Mouse (Mus musculus) cerebellum, adult 2 months (tissue): Measurements from ENCODE around the gene Gstp3. TPM values are rescaled to one million over a fixed set of nuclear protein-coding genes. Genes with fewer than 3 reads are reported as not detected.

Experiments used
- DNase-seq, 2 experiments: peaks; one replicate each; pipeline ENCODE4 v3.0.0; 2021
- H3K27ac ChIP-seq: fragments of 200-500 bp; 2 replicates; pipeline ENCODE4 v1.5.1; 2012; ENCODE audit warnings: low read length, control low read depth, inconsistent platforms; ENCODE audit not compliant: insufficient read depth
- H3K27me3 ChIP-seq: fragments of 200-500 bp; 2 replicates; pipeline ENCODE4 v1.6.1; 2012; ENCODE audit warnings: inconsistent platforms, mild to moderate bottlenecking, low read length, moderate library complexity; ENCODE audit not compliant: control insufficient read depth, insufficient read depth
- H3K4me1 ChIP-seq: fragments of 200-500 bp; 2 replicates; pipeline ENCODE4 v1.6.1; 2011; ENCODE audit warnings: low read length; ENCODE audit not compliant: control insufficient read depth, insufficient read depth
- H3K4me3 ChIP-seq: fragments of 200-500 bp; replicated peaks from 2 replicates; pipeline ENCODE3; 2011; ENCODE audit warnings: mild to moderate bottlenecking, low read depth, low read length, control low read depth; ENCODE audit not compliant: insufficient read depth
- CTCF ChIP-seq: fragments of 200-500 bp; IDR thresholded peaks from 2 replicates; pipeline ENCODE4 v1.5.1; 2011; ENCODE audit warnings: low read depth, mild to moderate bottlenecking, control low read depth, low read length, moderate library complexity, borderline replicate concordance; ENCODE audit not compliant: insufficient read depth
- POLR2A ChIP-seq: fragments of 200-500 bp; IDR thresholded peaks from 2 replicates; pipeline ENCODE4 v1.6.1; 2011; ENCODE audit warnings: low read length, control low read depth, borderline replicate concordance; ENCODE audit not compliant: insufficient read depth
- WGBS: fragments of 180-500 bp; shearing (Covaris S2); methylation state at CpG from one replicate; pipeline ENCODE4 v1.1.7; 2018; 5-methylcytosine and 5-hydroxymethylcytosine counted together
- polyA plus RNA-seq: library from polyadenylated mRNA; depleted of rRNA; stranded (reverse); fragments of >200 nt; gene quantifications from 2 replicates; pipeline ENCODE4 v1.2.3, GENCODE M21; 2012

The Gstp3 gene
- polyA plus RNA-seq, 1 experiment = not detected

DNA sequence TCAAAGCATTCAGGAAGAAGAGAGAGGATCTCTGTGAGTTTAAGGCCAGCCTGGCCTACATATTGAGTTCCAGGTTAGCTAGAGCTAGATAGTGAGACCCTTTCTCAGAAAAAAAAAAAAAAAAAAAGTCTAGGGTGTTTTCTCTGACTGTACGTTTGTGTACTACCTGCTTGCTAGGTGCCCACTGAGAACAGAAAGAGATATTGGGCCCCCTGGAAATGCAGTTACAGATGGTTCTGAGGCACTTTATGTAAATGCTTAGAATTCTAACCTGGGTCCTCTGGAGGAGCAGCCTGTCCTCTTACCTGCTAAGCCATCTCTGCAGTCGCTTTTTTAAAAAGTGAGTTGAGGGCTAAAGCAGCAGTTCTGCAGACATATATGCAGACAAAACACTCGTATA, 36.4 kb upstream of the Gstp3 start:
- no peak for TF ChIP-seq POLR2A
- TF ChIP-seq CTCF = no peak
- Histone ChIP-seq H3K27me3 (no peaks in the 10 kb centered on the region), H3K27ac (no peak overlapping the region), H3K4me1 (peaks cover 8% of the 10 kb centered on the region; the same call in 1 of the 2 replicates), H3K4me3 (no peak overlapping the region)
- DNase-seq = no peak
- 83% methylated on average over 3 of the region's 3 CpGs for WGBS

DNA sequence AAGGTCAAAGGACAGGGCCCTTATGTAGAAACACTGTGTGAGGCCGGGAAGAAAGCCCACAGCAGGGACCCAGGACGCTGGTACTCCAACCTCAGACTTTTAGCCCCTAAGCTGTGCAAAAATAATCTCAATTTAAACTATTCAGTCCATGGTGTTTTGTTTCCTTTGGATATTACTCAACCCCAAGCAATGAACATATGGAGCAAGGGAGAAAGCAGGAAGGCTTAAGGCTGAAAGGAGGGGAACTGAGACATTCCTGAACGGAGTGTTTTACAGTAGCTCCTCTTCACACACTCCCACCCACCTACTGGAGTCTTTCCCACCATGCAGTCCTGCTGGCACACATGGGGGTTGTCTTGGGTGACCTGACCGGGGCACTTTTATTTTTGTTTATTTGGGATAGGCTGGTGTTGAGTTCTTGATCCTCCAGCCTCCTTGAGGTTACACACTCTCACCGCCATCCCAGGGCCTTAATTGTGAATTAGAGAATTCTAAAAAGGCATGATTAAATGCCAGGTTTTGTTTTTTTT, 35.5 kb upstream of the Gstp3 start:
- H3K4me1 ChIP-seq = peaks cover 8% of the 10 kb centered on the region; the same call in 1 of the 2 replicates
- 77% methylated on average over 5 of the region's 5 CpGs for WGBS
- no peak for DNase-seq
- H3K4me3 ChIP-seq = no peak overlapping the region
- H3K27me3 ChIP-seq = no peaks in the 10 kb centered on the region
- TF ChIP-seq CTCF (no peak), POLR2A (no peak)
- H3K27ac ChIP-seq = no peak overlapping the region

DNA sequence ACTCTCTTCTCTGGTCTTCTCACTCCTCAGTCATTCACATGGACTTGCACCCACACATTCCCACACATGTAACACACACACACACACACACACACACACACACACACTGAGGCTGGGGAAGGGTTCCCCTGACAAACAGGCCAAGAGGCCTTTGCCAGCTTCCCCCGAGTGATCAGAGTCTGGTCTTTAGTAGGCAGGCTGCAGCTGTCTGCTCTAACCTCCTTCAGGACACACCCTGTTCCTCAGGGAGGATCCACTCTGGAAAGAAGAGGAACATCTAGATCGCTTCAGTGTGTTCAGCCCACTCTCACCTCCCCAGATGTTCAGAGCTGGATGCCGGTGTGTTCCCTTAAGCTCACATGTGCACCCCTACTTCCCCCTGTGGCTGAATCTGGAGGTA, 35.0 kb upstream of the Gstp3 start:
- Histone ChIP-seq H3K4me1 (peaks cover 5% of the 10 kb centered on the region; the same call in 1 of the 2 replicates), H3K27me3 (no peaks in the 10 kb centered on the region), H3K4me3 (no peak overlapping the region), H3K27ac (no peak overlapping the region)
- DNase-seq = no peak
- 75% methylated on average over 3 of the region's 3 CpGs for WGBS
- TF ChIP-seq POLR2A = no peak
- TF ChIP-seq CTCF = no peak

DNA sequence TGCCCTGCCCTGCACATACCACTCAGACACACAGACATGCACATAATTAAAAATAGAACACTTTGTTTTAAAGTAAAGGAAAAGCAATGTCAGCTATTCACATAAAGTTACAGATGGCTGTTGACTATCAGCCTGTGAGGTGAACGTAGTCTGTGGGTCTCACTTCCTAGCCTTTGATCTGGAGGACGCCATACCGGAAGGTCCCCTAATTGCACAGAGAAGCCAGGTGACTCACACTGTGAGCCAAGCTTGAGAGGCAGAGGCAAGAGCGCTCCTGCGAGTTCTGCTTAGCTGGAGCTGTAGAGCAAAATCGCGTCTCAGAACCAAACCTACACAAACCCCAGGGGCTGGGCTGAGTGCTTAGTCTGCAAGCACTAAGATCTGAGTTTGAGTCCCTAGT, 34.4 kb upstream of the Gstp3 start:
- WGBS = 82% methylated on average over 7 of the region's 7 CpGs
- Histone ChIP-seq H3K4me3 (no peak overlapping the region), H3K4me1 (peaks cover 3% of the 10 kb centered on the region; the same call in 1 of the 2 replicates), H3K27me3 (no peaks in the 10 kb centered on the region), H3K27ac (no peak overlapping the region)
- TF ChIP-seq POLR2A = no peak
- TF ChIP-seq CTCF = no peak
- DNase-seq = no peak

DNA sequence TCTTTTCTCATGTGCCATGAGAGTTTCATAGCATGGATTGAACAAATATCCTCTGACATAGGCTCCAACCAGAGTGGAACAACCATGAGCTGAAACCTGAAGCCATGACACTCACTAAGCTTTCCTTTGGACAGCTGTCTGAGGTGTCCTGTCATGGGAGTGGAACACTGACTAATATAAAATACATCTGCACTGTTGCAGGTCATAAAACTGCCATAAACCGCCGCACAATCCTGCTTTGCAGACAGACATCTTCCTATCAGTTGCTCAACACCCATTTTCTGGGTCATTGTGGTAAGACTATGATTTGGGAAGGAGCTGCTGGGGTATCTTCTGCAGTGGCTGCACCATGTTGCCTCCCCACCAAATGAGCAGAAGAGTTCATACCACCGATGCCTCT, 33.4 kb upstream of the Gstp3 start:
- H3K27ac ChIP-seq = no peak overlapping the region
- TF ChIP-seq POLR2A = no peak
- TF ChIP-seq CTCF = no peak
- H3K4me3 ChIP-seq = no peak overlapping the region
- no peaks in the 10 kb centered on the region for H3K27me3 ChIP-seq
- 89% methylated on average over 3 of the region's 3 CpGs for WGBS
- no peaks in the 10 kb centered on the region for H3K4me1 ChIP-seq
- no peak for DNase-seq

DNA sequence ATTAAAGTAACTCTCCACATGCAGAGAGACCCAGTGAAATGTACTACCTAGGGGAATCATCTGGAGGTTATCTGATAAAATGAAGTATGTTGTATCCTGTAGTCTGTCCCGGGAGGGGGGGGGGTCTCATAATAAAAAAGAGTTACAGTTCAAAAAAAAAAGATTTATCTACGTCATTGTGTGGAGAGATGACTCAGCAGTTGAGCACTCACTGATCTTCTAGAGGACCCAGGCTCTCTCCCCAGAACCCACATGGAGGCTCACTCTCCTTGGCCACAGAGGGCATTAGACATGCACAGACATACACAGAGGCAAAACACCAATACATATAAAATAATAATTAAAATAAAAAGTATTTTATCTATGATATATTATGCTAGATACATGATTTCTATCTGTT, 32.0 kb upstream of the Gstp3 start:
- DNase-seq = no peak
- Histone ChIP-seq H3K4me1 (no peaks in the 10 kb centered on the region), H3K4me3 (no peak overlapping the region), H3K27ac (no peak overlapping the region), H3K27me3 (no peaks in the 10 kb centered on the region)
- TF ChIP-seq POLR2A (no peak), CTCF (no peak)
- WGBS = 71% methylated on average over 2 of the region's 2 CpGs

DNA sequence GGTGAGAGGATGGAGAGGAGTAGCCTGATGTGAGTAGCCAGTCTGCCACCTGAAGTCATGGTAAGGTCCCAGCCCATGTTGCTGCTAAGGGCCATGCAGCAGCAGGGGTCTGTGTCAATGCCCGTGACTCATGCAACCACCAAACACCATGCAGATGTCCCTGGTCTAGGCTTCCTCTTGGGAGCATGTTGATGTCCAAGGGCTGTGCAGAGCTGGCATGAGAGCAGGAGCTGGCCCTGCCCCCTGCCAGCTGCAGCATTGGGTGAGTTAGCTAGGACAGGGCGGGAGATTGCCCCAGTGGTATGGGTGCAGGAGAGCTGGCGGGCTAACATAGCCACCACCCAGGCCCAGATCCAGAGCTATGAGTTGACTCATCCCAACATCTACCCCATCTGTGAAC, 31.1 kb upstream of the Gstp3 start:
- Histone ChIP-seq H3K27ac (no peak overlapping the region), H3K4me3 (no peak overlapping the region), H3K4me1 (no peaks in the 10 kb centered on the region), H3K27me3 (no peaks in the 10 kb centered on the region)
- 83% methylated on average over 3 of the region's 3 CpGs for WGBS
- TF ChIP-seq CTCF (no peak), POLR2A (no peak)
- DNase-seq = no peak

DNA sequence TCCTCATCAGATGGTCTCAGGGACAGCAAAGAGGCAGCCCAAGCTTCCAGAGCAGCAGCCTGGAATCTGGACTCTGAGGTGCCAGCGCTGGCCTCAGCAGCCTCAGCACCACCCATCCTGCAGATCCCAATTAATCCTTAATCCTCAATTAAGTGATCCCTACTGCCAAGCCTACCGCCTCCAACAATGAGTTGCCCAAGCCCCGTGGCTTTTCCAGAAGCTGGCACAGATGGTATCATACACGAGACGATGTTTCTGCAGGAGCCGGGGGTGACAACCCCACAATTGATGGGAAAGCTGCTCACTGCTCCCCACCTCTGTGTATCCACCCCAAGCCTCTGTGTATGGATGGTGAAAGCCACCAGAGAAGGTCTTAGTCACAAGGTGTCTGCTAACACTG, 29.8 kb upstream of the Gstp3 start:
- H3K4me3 ChIP-seq = no peak overlapping the region
- no peak for DNase-seq
- 36% methylated on average over 6 of the region's 6 CpGs for WGBS
- no peaks in the 10 kb centered on the region for H3K27me3 ChIP-seq
- H3K4me1 ChIP-seq = peaks cover 9% of the 10 kb centered on the region
- TF ChIP-seq POLR2A (no peak), CTCF (no peak)
- H3K27ac ChIP-seq = no peak overlapping the region

DNA sequence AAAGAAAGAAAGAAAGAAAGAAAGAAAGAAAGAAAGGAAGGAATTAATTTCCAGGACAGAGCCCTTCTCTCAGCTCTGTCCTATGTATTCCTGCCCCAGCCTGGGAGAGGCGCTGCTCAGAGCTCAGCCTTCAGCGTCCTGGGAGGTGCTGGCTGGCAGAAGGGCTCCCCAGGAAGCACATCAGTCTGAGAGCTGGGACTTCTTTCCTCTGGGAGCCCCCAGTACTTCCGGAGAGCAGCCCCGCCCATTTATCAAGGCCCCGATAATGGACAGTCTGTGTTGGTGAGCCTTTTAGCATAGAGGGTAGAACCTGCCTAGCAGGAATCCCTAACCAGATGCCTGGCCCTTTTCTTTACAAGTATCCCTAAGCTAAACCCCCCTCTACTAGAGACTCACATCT, 28.8 kb upstream of the Gstp3 start:
- Histone ChIP-seq H3K4me3 (no peak overlapping the region), H3K27ac (no peak overlapping the region), H3K27me3 (no peaks in the 10 kb centered on the region), H3K4me1 (peaks cover 19% of the 10 kb centered on the region)
- TF ChIP-seq CTCF (no peak), POLR2A (no peak)
- DNase-seq = no peak
- 70% methylated on average over 5 of the region's 5 CpGs for WGBS
